Mouse (Mus musculus): ENCODE measurements at regions not wholly inside any gene's neighbourhood (a gene's known extent, or its start where the extent isn't known, plus 50 kb on each side); places are given as distances from the start of the nearest gene placed in this dataset.

DNA sequence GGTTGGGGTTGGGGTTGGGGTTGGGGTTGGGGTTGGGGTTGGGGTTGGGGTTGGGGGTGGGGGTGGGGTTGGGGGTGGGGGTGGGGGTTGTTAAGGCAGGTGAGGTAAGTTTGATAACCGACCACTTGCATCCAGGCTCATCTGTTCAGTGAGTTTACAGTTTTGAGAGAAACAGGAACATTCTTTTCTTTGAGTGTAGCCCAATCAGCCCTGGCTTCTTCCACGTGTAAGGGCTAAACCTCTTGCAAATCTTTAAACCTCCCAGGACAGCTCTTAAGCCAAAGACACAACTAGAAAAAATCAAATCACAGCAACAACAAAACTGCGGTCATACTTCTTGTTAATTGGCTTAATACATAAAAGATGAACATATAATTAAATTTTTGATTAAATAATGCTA is 173.1 kb upstream of the Gm5148 start:
- peaks cover 3% of the 10 kb centered on the region; the same call in 1 of the 2 replicates for H3K4me1 ChIP-seq (ENCODE audit: control insufficient read depth, insufficient read depth, low read length)
- no peak for DNase-seq
- TF ChIP-seq POLR2A (IDR thresholded peaks at IDR 0.05; ENCODE audit: borderline replicate concordance, extremely low read depth, low read depth, low read length) = no peak
- no peak for TF ChIP-seq CTCF (IDR thresholded peaks at IDR 0.05; ENCODE audit: insufficient read depth, low read length)
- 45% methylated on average over 3 of the region's 3 CpGs for WGBS
- no peak overlapping the region for H3K4me3 ChIP-seq (replicated peaks; ENCODE audit: extremely low read depth, low read depth, low read length)

DNA sequence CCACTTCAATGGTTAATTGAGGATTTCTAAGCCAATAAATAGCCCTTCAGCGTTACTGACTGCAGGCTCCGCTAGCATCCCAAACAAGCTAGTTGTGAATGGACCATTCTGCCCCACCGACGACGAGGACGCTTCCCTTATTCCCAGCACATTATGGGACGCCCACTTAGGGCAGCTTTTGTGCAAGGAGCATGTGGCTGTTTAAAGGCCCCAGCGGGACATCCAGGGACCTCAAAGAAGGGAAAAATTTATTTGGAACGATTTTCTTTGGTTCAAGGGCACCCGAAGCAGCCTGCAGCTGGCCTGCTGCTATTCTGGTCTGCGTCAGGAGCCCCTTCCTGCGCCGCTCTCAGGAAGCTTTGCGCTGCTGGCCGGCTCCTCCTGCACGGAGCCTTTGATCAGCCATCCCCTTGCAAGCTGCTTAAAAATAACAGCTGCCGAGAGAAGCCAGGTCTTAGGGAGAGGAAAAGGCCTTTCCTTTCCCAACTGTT is 172.6 kb upstream of the Gm5148 start:
- H3K4me3 ChIP-seq (replicated peaks; ENCODE audit: extremely low read depth, low read depth, low read length) = no peak overlapping the region
- peaks cover 3% of the 10 kb centered on the region; the same call in 1 of the 2 replicates for H3K4me1 ChIP-seq (ENCODE audit: control insufficient read depth, insufficient read depth, low read length)
- TF ChIP-seq CTCF (IDR thresholded peaks at IDR 0.05; ENCODE audit: insufficient read depth, low read length) = no peak
- no peak for TF ChIP-seq POLR2A (IDR thresholded peaks at IDR 0.05; ENCODE audit: borderline replicate concordance, extremely low read depth, low read depth, low read length)
- DNase-seq = no peak
- WGBS = 22% methylated on average over 17 of the region's 17 CpGs

DNA sequence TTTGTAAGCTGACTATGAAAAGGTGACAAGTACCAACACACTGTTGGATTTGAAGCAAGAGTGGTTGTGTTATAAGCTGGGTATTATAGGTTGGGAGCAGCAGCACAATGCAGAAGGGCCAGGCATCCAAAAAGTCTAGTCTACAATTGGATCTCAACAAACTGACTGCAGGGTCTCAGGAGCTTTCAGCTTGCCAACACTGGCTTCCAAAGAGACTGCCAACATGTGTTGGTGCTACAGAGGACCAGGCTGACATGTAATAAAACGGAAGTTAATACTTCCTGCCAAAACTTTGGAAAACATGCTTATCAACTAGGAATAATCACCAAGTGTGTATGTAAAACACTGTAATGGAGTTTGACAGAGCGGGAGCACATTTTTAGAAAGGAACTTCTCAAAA is 170.3 kb upstream of the Gm5148 start:
- TF ChIP-seq CTCF (IDR thresholded peaks at IDR 0.05; ENCODE audit: insufficient read depth, low read length) (no peak), POLR2A (IDR thresholded peaks at IDR 0.05; ENCODE audit: borderline replicate concordance, extremely low read depth, low read depth, low read length) (no peak)
- WGBS = 30% methylated on average over 2 of the region's 2 CpGs
- Histone ChIP-seq H3K4me1 (ENCODE audit: control insufficient read depth, insufficient read depth, low read length) (peaks cover 3% of the 10 kb centered on the region; the same call in 1 of the 2 replicates), H3K4me3 (replicated peaks; ENCODE audit: extremely low read depth, low read depth, low read length) (no peak overlapping the region)
- no peak for DNase-seq

- H3K4me3 ChIP-seq (replicated peaks; ENCODE audit: extremely low read depth, low read depth, low read length) = no peak overlapping the region
- no peak for DNase-seq
- TF ChIP-seq POLR2A (IDR thresholded peaks at IDR 0.05; ENCODE audit: borderline replicate concordance, extremely low read depth, low read depth, low read length) = no peak
- no peak for TF ChIP-seq CTCF (IDR thresholded peaks at IDR 0.05; ENCODE audit: insufficient read depth, low read length)
- H3K4me1 ChIP-seq (ENCODE audit: control insufficient read depth, insufficient read depth, low read length) = peaks cover 5% of the 10 kb centered on the region; the same call in 1 of the 2 replicates
- WGBS = 93% methylated on average over 1 of the region's 1 CpGs
These were observed 165.9 kb upstream of the Gm5148 start for GRCm38 (mm10) chr3:37890202-37890601.

DNA sequence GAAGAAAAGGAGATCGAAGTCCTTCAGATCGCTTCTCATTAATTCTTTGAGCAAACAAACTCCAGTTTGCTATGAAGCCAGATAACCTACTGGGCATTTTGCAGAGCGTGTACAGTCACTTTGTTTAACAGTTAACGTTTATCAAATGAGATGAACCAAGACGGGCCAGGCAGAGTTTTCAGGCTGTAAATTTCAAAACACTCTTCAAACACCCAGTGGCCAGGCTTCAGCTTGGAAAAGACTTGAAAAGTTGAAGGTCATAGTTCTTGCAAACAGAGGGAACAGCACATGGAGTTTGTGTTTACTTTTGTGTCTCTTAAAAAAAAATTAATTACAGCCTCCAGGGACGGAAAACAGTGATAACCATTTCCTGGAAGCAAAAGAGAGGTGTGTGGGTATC is 164.2 kb upstream of the Gm5148 start:
- TF ChIP-seq POLR2A (IDR thresholded peaks at IDR 0.05; ENCODE audit: borderline replicate concordance, extremely low read depth, low read depth, low read length) (no peak), CTCF (IDR thresholded peaks at IDR 0.05; ENCODE audit: insufficient read depth, low read length) (no peak)

DNA sequence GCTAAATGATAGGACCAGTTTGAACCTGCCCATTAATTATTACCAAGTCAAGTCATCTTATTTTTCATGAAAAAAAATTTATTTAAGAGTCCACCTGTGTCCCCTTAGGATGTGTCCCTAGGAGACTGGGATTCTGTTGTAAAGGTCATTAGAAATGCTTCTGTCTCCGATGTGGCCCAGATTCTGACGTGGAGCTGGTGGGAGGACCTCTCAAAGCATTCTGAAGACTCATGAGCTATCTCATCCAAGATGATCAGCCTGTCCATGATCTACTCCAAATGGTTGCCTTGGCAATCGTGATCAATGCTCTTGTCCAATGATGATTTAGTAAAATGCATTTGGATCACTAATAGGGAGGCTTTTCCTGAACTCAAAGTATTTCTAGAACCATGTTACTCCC is 163.4 kb upstream of the Gm5148 start:
- WGBS = 74% methylated on average over 3 of the region's 3 CpGs
- DNase-seq = no peak
- TF ChIP-seq CTCF (IDR thresholded peaks at IDR 0.05; ENCODE audit: insufficient read depth, low read length) (no peak), POLR2A (IDR thresholded peaks at IDR 0.05; ENCODE audit: borderline replicate concordance, extremely low read depth, low read depth, low read length) (no peak)
- H3K4me1 ChIP-seq (ENCODE audit: control insufficient read depth, insufficient read depth, low read length) = peaks cover 4% of the 10 kb centered on the region
- no peak overlapping the region for H3K4me3 ChIP-seq (replicated peaks; ENCODE audit: extremely low read depth, low read depth, low read length)

More for the DNA sequence above, 164.2 kb upstream of the Gm5148 start:
- DNase-seq = no peak
- Histone ChIP-seq H3K4me3 (replicated peaks; ENCODE audit: extremely low read depth, low read depth, low read length) (no peak overlapping the region), H3K4me1 (ENCODE audit: control insufficient read depth, insufficient read depth, low read length) (peaks cover 2% of the 10 kb centered on the region; the same call in 1 of the 2 replicates)
- WGBS = 30% methylated on average over 6 of the region's 6 CpGs

- WGBS = 79% methylated on average over 3 of the region's 3 CpGs
These were observed 162.6 kb upstream of the Gm5148 start for GRCm38 (mm10) chr3:37886705-37887454.

GRCm38 (mm10) chr3:37885776-37886175 is 161.5 kb upstream of the Gm5148 start:
- H3K4me3 ChIP-seq (replicated peaks; ENCODE audit: extremely low read depth, low read depth, low read length) = no peak overlapping the region
- WGBS = 91% methylated on average over 6 of the region's 6 CpGs
- TF ChIP-seq POLR2A (IDR thresholded peaks at IDR 0.05; ENCODE audit: borderline replicate concordance, extremely low read depth, low read depth, low read length) = no peak
- TF ChIP-seq CTCF (IDR thresholded peaks at IDR 0.05; ENCODE audit: insufficient read depth, low read length) = no peak
- DNase-seq = no peak
- H3K4me1 ChIP-seq (ENCODE audit: control insufficient read depth, insufficient read depth, low read length) = peaks cover 7% of the 10 kb centered on the region

More at GRCm38 (mm10) chr3:37886705-37887454, 162.6 kb upstream of the Gm5148 start:
- Histone ChIP-seq H3K4me3 (replicated peaks; ENCODE audit: extremely low read depth, low read depth, low read length) (no peak overlapping the region), H3K4me1 (ENCODE audit: control insufficient read depth, insufficient read depth, low read length) (peaks cover 7% of the 10 kb centered on the region)
- TF ChIP-seq CTCF (IDR thresholded peaks at IDR 0.05; ENCODE audit: insufficient read depth, low read length) (no peak), POLR2A (IDR thresholded peaks at IDR 0.05; ENCODE audit: borderline replicate concordance, extremely low read depth, low read depth, low read length) (no peak)
- no peak for DNase-seq

DNA sequence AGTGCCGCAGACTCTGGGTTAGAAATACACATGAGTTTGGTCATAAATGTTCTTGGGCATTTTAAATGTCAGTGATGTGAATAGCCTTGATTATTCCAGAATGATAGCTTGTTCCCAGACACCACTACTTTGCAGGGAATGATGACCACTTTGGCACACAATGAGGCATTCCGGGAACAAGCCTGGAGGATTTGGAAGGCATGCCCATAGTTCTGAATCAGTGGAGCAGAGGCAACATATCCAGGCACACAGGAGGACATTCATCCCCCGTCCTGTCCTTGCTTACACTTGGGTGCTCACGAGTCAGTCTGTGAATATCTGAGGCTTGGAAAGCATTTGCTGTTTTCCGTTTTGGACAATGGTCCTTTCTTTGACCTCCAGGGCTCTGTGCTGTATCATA is 158.1 kb upstream of the Gm5148 start:
- DNase-seq = no peak
- Histone ChIP-seq H3K4me3 (replicated peaks; ENCODE audit: extremely low read depth, low read depth, low read length) (no peak overlapping the region), H3K4me1 (ENCODE audit: control insufficient read depth, insufficient read depth, low read length) (peaks cover 5% of the 10 kb centered on the region; the same call in 1 of the 2 replicates)
- 49% methylated on average over 5 of the region's 5 CpGs for WGBS
- TF ChIP-seq POLR2A (IDR thresholded peaks at IDR 0.05; ENCODE audit: borderline replicate concordance, extremely low read depth, low read depth, low read length) = no peak
- no peak for TF ChIP-seq CTCF (IDR thresholded peaks at IDR 0.05; ENCODE audit: insufficient read depth, low read length)

DNA sequence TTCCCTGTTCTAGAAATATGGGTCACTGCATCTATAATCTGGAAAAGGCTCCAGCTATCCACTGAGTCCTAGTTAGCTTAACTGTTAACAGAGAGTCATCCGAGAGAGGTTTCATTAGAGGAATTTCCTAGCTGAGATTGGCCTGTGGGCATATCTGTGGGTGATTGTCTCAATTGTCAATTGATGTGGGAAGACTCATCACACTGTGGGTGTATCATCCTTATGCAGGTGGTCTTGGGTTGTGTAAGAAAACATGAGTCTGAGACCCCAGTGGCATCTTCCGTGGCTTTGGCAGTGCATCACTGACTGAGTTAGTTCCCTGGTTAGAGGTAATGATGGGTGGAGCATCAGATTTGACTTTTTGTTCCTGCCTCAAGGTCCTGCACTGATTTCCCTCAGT is 156.7 kb upstream of the Gm5148 start:
- WGBS = 92% methylated on average over 2 of the region's 2 CpGs
- peaks cover 5% of the 10 kb centered on the region for H3K4me1 ChIP-seq (ENCODE audit: control insufficient read depth, insufficient read depth, low read length)

More for the DNA sequence above, 156.7 kb upstream of the Gm5148 start:
- no peak for DNase-seq
- TF ChIP-seq POLR2A (IDR thresholded peaks at IDR 0.05; ENCODE audit: borderline replicate concordance, extremely low read depth, low read depth, low read length) (no peak), CTCF (IDR thresholded peaks at IDR 0.05; ENCODE audit: insufficient read depth, low read length) (no peak)
- no peak overlapping the region for H3K4me3 ChIP-seq (replicated peaks; ENCODE audit: extremely low read depth, low read depth, low read length)

Measured in lung, adult 2 months (tissue).